Mouse (Mus musculus) hindbrain, postnatal 0 days (tissue): Measurements from ENCODE around the gene Prnd. TPM values are rescaled to one million over a fixed set of nuclear protein-coding genes. Genes with fewer than 3 reads are reported as not detected.

ENCODE experiments used
- ATAC-seq: fragments of 200-750 bp; cut with Nextera tagmentation; 2 replicates; pipeline ENCODE4 v1.8.0; 2017; ENCODE audit warnings: mild to moderate bottlenecking, moderate TSS enrichment, moderate library complexity
- DNase-seq: peaks from one replicate; pipeline ENCODE4 v3.0.0-alpha.2; 2015; ENCODE audit warnings: low spot score
- H3K27ac ChIP-seq: fragments of 300-500 bp; sonication (generic); 2 replicates; pipeline ENCODE4 v1.5.1; 2014; ENCODE audit warnings: mild to moderate bottlenecking
- H3K27me3 ChIP-seq: fragments of 300-500 bp; sonication (generic); 2 replicates; pipeline ENCODE4 v1.6.1; 2014; ENCODE audit warnings: low read length, mixed read lengths; ENCODE audit not compliant: insufficient read depth
- H3K36me3 ChIP-seq: fragments of 300-500 bp; sonication (generic); 2 replicates; pipeline ENCODE4 v1.6.1; 2014; ENCODE audit warnings: low read length, mixed read lengths; ENCODE audit not compliant: insufficient read depth
- H3K4me1 ChIP-seq: fragments of 300-500 bp; sonication (generic); 2 replicates; pipeline ENCODE4 v1.6.1; 2014; ENCODE audit warnings: antibody characterized with exemption, low read length, mixed read lengths; ENCODE audit not compliant: insufficient read depth
- H3K4me2 ChIP-seq: fragments of 300-500 bp; sonication (generic); 2 replicates; pipeline ENCODE4 v1.6.1; 2014; ENCODE audit warnings: low read depth, mild to moderate bottlenecking, low read length, moderate library complexity, mixed read lengths
- H3K4me3 ChIP-seq: fragments of 300-500 bp; sonication (generic); 2 replicates; pipeline ENCODE4 v1.5.1; 2014; ENCODE audit warnings: low read length
- H3K9ac ChIP-seq: fragments of 300-500 bp; sonication (generic); replicated peaks from 2 replicates; pipeline ENCODE4 v1.6.1; 2014; ENCODE audit warnings: mild to moderate bottlenecking, low read length, moderate library complexity, mixed read lengths
- H3K9me3 ChIP-seq: fragments of 300-500 bp; sonication (generic); 2 replicates; pipeline ENCODE4 v1.6.1; 2016; ENCODE audit warnings: low read length, mixed read lengths
- CTCF ChIP-seq: IDR thresholded peaks from 2 replicates; pipeline ENCODE4 v1.5.1; 2016; ENCODE audit warnings: antibody characterized with exemption, control low read depth, low read depth
- WGBS: fragments of 180-500 bp; shearing (Covaris S2); extraction: QIAGEN DNeasy Blood & Tissue Kit; methylation state at CpG from one replicate; pipeline ENCODE4 v1.1.7; 2014; 5-methylcytosine and 5-hydroxymethylcytosine counted together
- polyA plus RNA-seq: library from polyadenylated mRNA; unstranded; fragments of >200 nt; fragmentation: Nextera tagmentation; extraction: Ambion mirVana; gene quantifications from 2 replicates; pipeline ENCODE4 v1.2.1, GENCODE M21; 2015
- total RNA-seq: library from RNA; depleted of rRNA; stranded (reverse); fragments of >200 nt; gene quantifications from 2 replicates; pipeline ENCODE4 v1.2.3, GENCODE M21; 2014

Gene Prnd
- total and polyA plus RNA-seq, 2 experiments from 2014 or later, result 4.4 to 6.4 TPM

GRCm38 (mm10) chr2:131946351-131946750 lies 4.3 kb upstream of the Prnd start:
- no peaks in the 10 kb centered on the region for H3K27me3 ChIP-seq
- ATAC-seq, result no peak

GRCm38 (mm10) chr2:131948156-131948555 lies 2.5 kb upstream of the Prnd start:
- no peak for ATAC-seq
- WGBS, result 82% methylated on average over 3 of the region's 3 CpGs
- no peak for DNase-seq

More at GRCm38 (mm10) chr2:131946351-131946750, 4.3 kb upstream of the Prnd start:
- 94% methylated on average over 16 of the region's 16 CpGs for whole genome bisulfite sequencing
- Histone ChIP-seq H3K4me2 (no peak overlapping the region), H3K4me3 (no peak overlapping the region), H3K4me1 (no peaks in the 10 kb centered on the region), H3K36me3 (no peaks in the 10 kb centered on the region), H3K9ac (no peak overlapping the region), H3K27ac (no peak overlapping the region), H3K9me3 (no peaks in the 10 kb centered on the region)
- no peak for DNase-seq
- no peak for TF ChIP-seq CTCF

GRCm38 (mm10) chr2:131948916-131949639 lies 1.6 kb upstream of the Prnd start:
- Histone ChIP-seq H3K27me3 (no peaks in the 10 kb centered on the region), H3K9ac (no peak overlapping the region), H3K4me3 (no peak overlapping the region), H3K4me2 (no peak overlapping the region), H3K27ac (no peak overlapping the region), H3K36me3 (no peaks in the 10 kb centered on the region), H3K9me3 (no peaks in the 10 kb centered on the region), H3K4me1 (peaks cover 7% of the 10 kb centered on the region; the same call in 1 of the 2 replicates)
- TF ChIP-seq CTCF, result no peak
- no peak for DNase-seq
- WGBS, result 78% methylated on average over 11 of the region's 11 CpGs
- ATAC-seq, result no peak

More at GRCm38 (mm10) chr2:131948156-131948555, 2.5 kb upstream of the Prnd start:
- H3K4me3 ChIP-seq, result no peak overlapping the region
- H3K36me3 ChIP-seq, result no peaks in the 10 kb centered on the region
- H3K4me2 ChIP-seq, result no peak overlapping the region
- peaks cover 4% of the 10 kb centered on the region; the same call in 1 of the 2 replicates for H3K4me1 ChIP-seq
- no peak overlapping the region for H3K9ac ChIP-seq
- H3K27me3 ChIP-seq, result no peaks in the 10 kb centered on the region
- no peak overlapping the region for H3K27ac ChIP-seq
- H3K9me3 ChIP-seq, result no peaks in the 10 kb centered on the region
- TF ChIP-seq CTCF, result no peak

DNA sequence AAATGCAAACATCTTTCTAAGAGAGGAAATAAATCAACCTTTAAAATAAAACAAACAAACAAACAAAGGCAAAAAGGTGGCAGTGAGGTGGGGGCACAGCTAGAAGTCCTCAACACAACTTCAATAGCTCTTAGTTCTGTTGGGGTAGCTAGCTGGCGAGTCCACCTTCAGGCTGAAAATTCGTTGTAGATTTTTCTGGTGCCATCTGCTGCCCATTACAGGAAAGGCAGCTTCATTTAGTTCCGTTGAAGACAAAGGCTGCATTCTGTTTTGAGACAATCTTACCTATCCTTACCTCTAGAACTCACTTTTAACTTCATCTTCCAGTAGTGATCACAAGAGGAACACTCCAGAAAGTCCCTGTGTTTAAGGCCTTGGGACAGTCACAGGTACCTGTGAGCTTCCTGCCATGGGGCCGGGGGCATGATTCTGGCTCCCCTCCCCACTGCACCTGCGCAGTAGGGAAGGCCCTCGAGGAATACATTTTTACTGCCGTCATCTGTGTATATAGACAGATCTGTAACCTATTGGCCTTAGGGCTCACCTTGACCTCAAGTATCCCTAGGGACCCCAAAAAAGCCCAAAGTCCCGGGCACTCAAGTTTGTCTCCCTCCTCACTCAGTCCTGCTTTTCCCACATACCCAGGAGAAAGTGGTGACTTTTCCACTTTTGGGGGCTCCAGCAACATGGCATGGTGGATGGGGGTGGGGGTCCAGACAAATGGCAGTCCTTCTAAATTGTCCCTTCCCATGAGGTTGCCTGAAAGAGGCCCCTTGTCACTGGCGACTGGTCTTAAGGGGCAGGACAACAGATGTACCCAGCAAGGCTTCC lies 679 bp upstream of the Prnd start:
- ATAC-seq, result peak; percentile 37; the same call in 1 of the 2 replicates
- Histone ChIP-seq H3K4me2 (no peak overlapping the region), H3K4me1 (peaks cover 10% of the 10 kb centered on the region; the same call in 1 of the 2 replicates), H3K9ac (no peak overlapping the region), H3K9me3 (no peaks in the 10 kb centered on the region), H3K27me3 (no peaks in the 10 kb centered on the region), H3K4me3 (no peak overlapping the region), H3K27ac (no peak overlapping the region), H3K36me3 (no peaks in the 10 kb centered on the region)
- DNase-seq, result peak; percentile 82
- peak; percentile 83 for TF ChIP-seq CTCF
- WGBS, result 46% methylated on average over 9 of the region's 9 CpGs

DNA sequence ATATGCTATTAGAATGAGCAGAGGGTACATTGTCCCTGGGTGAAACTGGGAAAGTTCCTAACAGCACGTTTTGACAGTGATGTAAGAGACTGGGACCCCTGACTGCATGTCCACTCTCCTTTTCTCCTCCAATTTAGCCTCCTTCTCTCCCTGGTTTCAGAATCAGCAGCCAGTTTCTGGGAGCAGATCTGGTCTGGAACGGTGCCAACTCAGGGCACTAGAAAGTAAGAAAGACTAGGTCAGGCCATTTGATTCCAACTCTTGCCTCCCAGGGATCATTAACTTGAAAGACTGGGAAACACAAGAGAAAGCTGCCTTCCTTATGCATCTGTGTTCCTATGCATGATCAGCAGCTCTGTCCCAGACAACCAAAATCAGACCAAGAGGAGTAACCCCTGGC lies 1.8 kb downstream of the Prnd start:
- peaks cover 13% of the 10 kb centered on the region; the same call in 1 of the 2 replicates for H3K4me1 ChIP-seq
- no peaks in the 10 kb centered on the region for H3K9me3 ChIP-seq
- H3K9ac ChIP-seq, result no peak overlapping the region
- no peak overlapping the region for H3K27ac ChIP-seq
- DNase-seq (peak; percentile 35), ATAC-seq (no peak)
- TF ChIP-seq CTCF, result no peak
- H3K4me2 ChIP-seq, result peak overlapping the region; percentile 51
- 31% methylated on average over 2 of the region's 2 CpGs for WGBS
- no peak overlapping the region for H3K4me3 ChIP-seq
- no peaks in the 10 kb centered on the region for H3K27me3 ChIP-seq
- no peaks in the 10 kb centered on the region for H3K36me3 ChIP-seq

- H3K27ac ChIP-seq, result no peak overlapping the region
- peak overlapping the region; percentile 51 for H3K4me2 ChIP-seq
- no peak for DNase-seq
- H3K27me3 ChIP-seq, result no peaks in the 10 kb centered on the region
- peaks cover 13% of the 10 kb centered on the region; the same call in 1 of the 2 replicates for H3K4me1 ChIP-seq
- H3K36me3 ChIP-seq, result no peaks in the 10 kb centered on the region
- no peaks in the 10 kb centered on the region for H3K9me3 ChIP-seq
- no peak overlapping the region for H3K9ac ChIP-seq
- H3K4me3 ChIP-seq, result peak overlapping the region; percentile 23
- ATAC-seq, result no peak
- no peak for TF ChIP-seq CTCF
- WGBS, result 15% methylated on average over 29 of the region's 29 CpGs
These were observed 2.4 kb downstream of the Prnd start for GRCm38 (mm10) chr2:131952961-131953538.
